Mouse (Mus musculus) B cell, adult (primary cell): ENCODE data around the gene Vmn1r127. TPM values are rescaled to one million over a fixed set of nuclear protein-coding genes. Genes with fewer than 3 reads are reported as not detected.

Experiments
- total RNA-seq: library from RNA; stranded (reverse); gene quantifications from 4 replicates; pipeline ENCODE4 v1.2.4, GENCODE M21; 2023; ENCODE audit not compliant: inconsistent age

Gene Vmn1r127
- total RNA-seq, result not detected in 4 replicates

GRCm38 (mm10) chr7:21319761-21320160 is at the start of gene Vmn1r127:
TSS of gene Vmn1r127 (minus strand) at chr7:21319861.

GRCm38 (mm10) chr7:21361191-21361590 is 41.5 kb upstream of the Vmn1r127 start, which contains the start of gene Vmn1r129:
TSS of gene Vmn1r129 (minus strand) at chr7:21361291.

GRCm38 (mm10) chr7:21349073-21349472 is 29.4 kb upstream of the Vmn1r127 start, which contains the start of gene Vmn1r128:
TSS of gene Vmn1r128 (plus strand) at chr7:21349373.

GRCm38 (mm10) chr7:21301367-21301766 is 18.3 kb downstream of the Vmn1r127 start, which contains the start of gene Vmn1r126:
TSS of gene Vmn1r126 (minus strand) at chr7:21301467.

GRCm38 (mm10) chr7:21271879-21272278 is 47.8 kb downstream of the Vmn1r127 start, which contains the start of gene Vmn1r125:
TSS of gene Vmn1r125 (plus strand) at chr7:21272179.

Other genes starting within 250 kb of the Vmn1r127 start
- gene Vmn1r121, start 221.3 kb downstream of the Vmn1r127 start, total RNA-seq, result not detected in 4 replicates
- not detected in 4 replicates for gene Vmn1r122, start 185.7 kb downstream of the Vmn1r127 start, total RNA-seq
- not detected in 4 replicates for gene Vmn1r123, start 157.7 kb downstream of the Vmn1r127 start, total RNA-seq
- gene Gm5157, start 129.4 kb downstream of the Vmn1r127 start, total RNA-seq, result not detected in 4 replicates
- gene Vmn1r124, start 59.2 kb downstream of the Vmn1r127 start, total RNA-seq, result not detected in 4 replicates
- gene Vmn1r125, start 47.7 kb downstream of the Vmn1r127 start, total RNA-seq, result not detected in 4 replicates
- not detected in 4 replicates for gene Vmn1r126, start 18.4 kb downstream of the Vmn1r127 start, total RNA-seq
- gene Vmn1r128, start 29.5 kb upstream of the Vmn1r127 start, total RNA-seq, result not detected in 4 replicates
- not detected in 4 replicates for gene Vmn1r129, start 41.4 kb upstream of the Vmn1r127 start, total RNA-seq
- gene Gm6882, start 112.9 kb upstream of the Vmn1r127 start, total RNA-seq, result not detected in 4 replicates
- not detected in 4 replicates for gene Vmn1r130, start 191.9 kb upstream of the Vmn1r127 start, total RNA-seq
- gene Vmn1r131, start 226.2 kb upstream of the Vmn1r127 start, total RNA-seq, result not detected in 4 replicates